Mouse (Mus musculus): ENCODE results near the gene Kntc1. TPM values are rescaled to one million over a fixed set of nuclear protein-coding genes. Genes with fewer than 3 reads are reported as not detected.

Kntc1 gene
- polyA plus RNA-seq, 1 experiment from 2014 or later = 0.92 TPM

DNA sequence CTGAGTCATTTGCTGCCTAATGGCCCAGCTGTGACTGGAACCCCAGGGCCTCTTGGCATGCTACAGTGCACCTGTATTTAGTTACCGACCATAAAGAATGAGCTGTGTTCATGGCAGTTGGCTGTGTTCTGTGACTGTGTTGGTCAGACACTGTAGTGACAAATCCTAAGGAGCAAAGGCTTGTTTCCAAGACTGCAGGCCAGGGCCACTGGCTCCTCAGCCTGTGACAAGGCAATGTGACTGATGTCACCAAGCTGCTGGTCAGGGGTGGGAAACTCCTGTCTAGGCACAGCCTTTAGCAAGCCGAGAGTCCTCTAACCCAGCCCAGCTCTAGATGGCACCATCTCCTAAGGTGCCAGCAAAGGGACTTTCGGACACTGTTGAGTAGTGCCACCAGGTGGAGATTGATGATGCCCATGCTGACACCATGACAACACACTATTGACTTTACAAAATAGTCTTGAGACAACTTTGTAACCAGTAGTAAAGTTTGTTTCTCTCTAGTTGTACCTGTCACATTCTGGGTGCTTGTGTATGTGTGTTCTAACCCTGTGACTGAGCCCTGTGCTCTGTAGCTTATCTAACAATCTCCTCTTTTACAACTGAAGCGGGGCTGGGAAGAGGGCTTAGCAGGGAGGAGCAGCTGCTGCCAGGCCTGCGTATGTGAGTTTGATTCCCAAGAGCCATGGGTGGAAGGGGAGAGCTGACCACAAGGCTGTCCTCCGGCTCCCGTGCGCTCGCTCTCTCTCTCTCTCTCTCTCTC, 71.2 kb downstream of the Kntc1 start:
- ATAC-seq (peak; percentile 48), DNase-seq (ENCODE audit: low spot score) (peak; percentile 39)
- TF ChIP-seq CTCF (IDR thresholded peaks at IDR 0.05) (peak; percentile 65), EP300 (IDR thresholded peaks at IDR 0.05) (no peak)

GRCm38 (mm10) chr5:123821264-123821571, 71.7 kb downstream of the Kntc1 start:
- Histone ChIP-seq H3K27me3 (replicated peaks; ENCODE audit: insufficient read depth, low read length) (no peaks in the 10 kb centered on the region), H3K4me1 (ENCODE audit: insufficient read depth, low read depth, low read length) (no peaks in the 10 kb centered on the region), H3K36me3 (ENCODE audit: insufficient read depth, low read length) (no peaks in the 10 kb centered on the region), H3K27ac (ENCODE audit: low read length) (no peak overlapping the region), H3K9ac (replicated peaks; ENCODE audit: low read depth) (no peak overlapping the region), H3K9me3 (ENCODE audit: low read length) (no peaks in the 10 kb centered on the region), H3K4me3 (ENCODE audit: low read depth, low read length) (no peak overlapping the region), H3K4me2 (replicated peaks; ENCODE audit: low read depth, low read length) (no peak overlapping the region)
- no peak for TF ChIP-seq EP300 (IDR thresholded peaks at IDR 0.05)
- TF ChIP-seq CTCF (IDR thresholded peaks at IDR 0.05) = no peak
- 81% methylated on average over 3 of the region's 3 CpGs for WGBS
- DNase-seq (ENCODE audit: low spot score) (peak; percentile 31), ATAC-seq (no peak)

More for the DNA sequence above, 71.2 kb downstream of the Kntc1 start:
- WGBS = 78% methylated on average over 9 of the region's 9 CpGs
- H3K9ac ChIP-seq (replicated peaks; ENCODE audit: low read depth) = no peak overlapping the region
- H3K9me3 ChIP-seq (ENCODE audit: low read length) = no peaks in the 10 kb centered on the region
- H3K27me3 ChIP-seq (replicated peaks; ENCODE audit: insufficient read depth, low read length) = no peaks in the 10 kb centered on the region
- H3K36me3 ChIP-seq (ENCODE audit: insufficient read depth, low read length) = no peaks in the 10 kb centered on the region
- no peak overlapping the region for H3K4me2 ChIP-seq (replicated peaks; ENCODE audit: low read depth, low read length)
- no peak overlapping the region for H3K4me3 ChIP-seq (ENCODE audit: low read depth, low read length)
- H3K4me1 ChIP-seq (ENCODE audit: insufficient read depth, low read depth, low read length) = no peaks in the 10 kb centered on the region
- peak overlapping the region; percentile 9; the same call in 1 of the 2 replicates for H3K27ac ChIP-seq (ENCODE audit: low read length)

GRCm38 (mm10) chr5:123822706-123823105, 73.2 kb downstream of the Kntc1 start:
- Histone ChIP-seq H3K9ac (replicated peaks; ENCODE audit: low read depth) (no peak overlapping the region), H3K36me3 (ENCODE audit: insufficient read depth, low read length) (no peaks in the 10 kb centered on the region), H3K27ac (ENCODE audit: low read length) (no peak overlapping the region), H3K4me1 (ENCODE audit: insufficient read depth, low read depth, low read length) (no peaks in the 10 kb centered on the region), H3K9me3 (ENCODE audit: low read length) (no peaks in the 10 kb centered on the region), H3K4me2 (replicated peaks; ENCODE audit: low read depth, low read length) (no peak overlapping the region), H3K4me3 (ENCODE audit: low read depth, low read length) (no peak overlapping the region), H3K27me3 (replicated peaks; ENCODE audit: insufficient read depth, low read length) (no peaks in the 10 kb centered on the region)
- ATAC-seq = no peak
- DNase-seq (ENCODE audit: low spot score) = no peak
- 69% methylated on average over 7 of the region's 7 CpGs for WGBS
- TF ChIP-seq CTCF (IDR thresholded peaks at IDR 0.05) (no peak), EP300 (IDR thresholded peaks at IDR 0.05) (no peak)

DNA sequence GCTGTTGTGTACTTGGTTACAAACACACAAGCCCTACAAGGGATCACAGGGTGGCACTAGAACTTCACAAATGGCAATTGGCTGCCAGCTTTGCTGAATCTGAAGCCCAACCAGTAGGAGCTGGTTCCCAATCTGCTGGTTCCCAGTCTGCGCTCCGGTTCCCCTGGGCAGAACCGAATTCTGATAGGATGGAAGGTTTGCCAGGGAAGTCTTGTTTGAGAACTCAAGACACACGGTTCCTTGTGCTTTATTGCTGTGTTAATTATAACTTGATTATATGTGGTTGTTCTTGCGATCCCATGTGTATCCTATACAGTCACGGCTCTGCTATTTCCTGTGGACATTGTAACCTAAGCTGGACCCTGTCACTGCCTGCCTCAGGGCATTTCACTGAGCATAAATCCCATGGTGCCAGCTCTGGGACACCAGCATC, 78.2 kb downstream of the Kntc1 start:
- no peaks in the 10 kb centered on the region for H3K9me3 ChIP-seq (ENCODE audit: low read length)
- no peaks in the 10 kb centered on the region for H3K27me3 ChIP-seq (replicated peaks; ENCODE audit: insufficient read depth, low read length)
- no peak overlapping the region for H3K4me2 ChIP-seq (replicated peaks; ENCODE audit: low read depth, low read length)
- no peak overlapping the region for H3K9ac ChIP-seq (replicated peaks; ENCODE audit: low read depth)
- H3K27ac ChIP-seq (ENCODE audit: low read length) = no peak overlapping the region
- H3K4me1 ChIP-seq (ENCODE audit: insufficient read depth, low read depth, low read length) = no peaks in the 10 kb centered on the region
- TF ChIP-seq CTCF (IDR thresholded peaks at IDR 0.05) (peak; percentile 62), EP300 (IDR thresholded peaks at IDR 0.05) (no peak)
- peak; percentile 43; the same call in 1 of the 2 replicates for ATAC-seq
- H3K36me3 ChIP-seq (ENCODE audit: insufficient read depth, low read length) = no peaks in the 10 kb centered on the region
- WGBS = 71% methylated on average over 6 of the region's 6 CpGs
- H3K4me3 ChIP-seq (ENCODE audit: low read depth, low read length) = no peak overlapping the region
- peak; percentile 30 for DNase-seq (ENCODE audit: low spot score)

DNA sequence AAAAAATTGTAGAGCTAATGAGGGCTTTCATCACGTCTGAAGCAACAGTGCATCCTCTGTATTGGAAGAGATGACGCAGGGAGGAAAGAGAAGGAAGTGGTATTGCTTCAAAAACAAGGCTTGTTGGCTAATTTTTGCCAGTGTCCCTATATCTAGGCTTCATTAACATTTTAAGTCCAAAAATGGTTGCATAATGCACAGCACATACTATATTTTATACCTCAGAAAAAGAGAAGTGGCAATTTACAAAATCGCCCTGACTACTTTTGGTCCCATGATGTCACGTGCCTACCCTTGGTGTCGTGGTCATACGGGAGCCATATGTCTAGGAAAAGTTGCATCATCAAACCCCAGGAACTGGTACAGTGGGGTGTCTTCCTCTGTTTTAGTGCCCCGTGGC, 82.8 kb downstream of the Kntc1 start:
- H3K4me3 ChIP-seq (ENCODE audit: low read depth, low read length) = no peak overlapping the region
- peak; percentile 35 for ATAC-seq
- H3K27ac ChIP-seq (ENCODE audit: low read length) = no peak overlapping the region
- H3K4me2 ChIP-seq (replicated peaks; ENCODE audit: low read depth, low read length) = no peak overlapping the region
- 81% methylated on average over 7 of the region's 7 CpGs for WGBS
- no peaks in the 10 kb centered on the region for H3K27me3 ChIP-seq (replicated peaks; ENCODE audit: insufficient read depth, low read length)
- peak; percentile 64 for DNase-seq (ENCODE audit: low spot score)
- no peak overlapping the region for H3K9ac ChIP-seq (replicated peaks; ENCODE audit: low read depth)
- TF ChIP-seq EP300 (IDR thresholded peaks at IDR 0.05) (peak; percentile 64; the same call in 1 of the 2 replicates), CTCF (IDR thresholded peaks at IDR 0.05) (no peak)
- H3K4me1 ChIP-seq (ENCODE audit: insufficient read depth, low read depth, low read length) = no peaks in the 10 kb centered on the region
- H3K9me3 ChIP-seq (ENCODE audit: low read length) = no peaks in the 10 kb centered on the region
- H3K36me3 ChIP-seq (ENCODE audit: insufficient read depth, low read length) = no peaks in the 10 kb centered on the region

DNA sequence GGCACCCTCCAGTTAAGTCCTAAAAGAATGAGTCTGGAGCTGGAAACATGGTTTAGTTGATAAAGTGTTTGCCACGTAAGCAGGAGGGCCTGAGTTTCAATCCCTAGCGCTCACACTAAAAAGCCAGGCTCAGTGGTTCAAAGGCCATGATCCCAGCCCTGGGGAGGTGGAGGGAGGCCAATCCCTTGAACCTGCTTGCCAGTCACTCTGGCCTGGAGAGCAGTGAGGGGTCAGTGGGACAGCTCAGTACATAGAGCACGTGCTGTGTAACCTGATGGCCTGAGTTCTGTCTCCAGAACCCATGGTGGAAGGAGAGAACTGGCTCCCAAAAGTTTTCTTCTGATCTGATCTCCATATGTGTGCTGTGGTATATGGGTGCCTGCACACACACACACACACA, 85.3 kb downstream of the Kntc1 start:
- no peaks in the 10 kb centered on the region for H3K27me3 ChIP-seq (replicated peaks; ENCODE audit: insufficient read depth, low read length)
- H3K27ac ChIP-seq (ENCODE audit: low read length) = no peak overlapping the region
- TF ChIP-seq CTCF (IDR thresholded peaks at IDR 0.05) = no peak
- no peak for TF ChIP-seq EP300 (IDR thresholded peaks at IDR 0.05)
- no peak overlapping the region for H3K4me3 ChIP-seq (ENCODE audit: low read depth, low read length)
- H3K4me2 ChIP-seq (replicated peaks; ENCODE audit: low read depth, low read length) = no peak overlapping the region
- no peak for DNase-seq (ENCODE audit: low spot score)
- H3K36me3 ChIP-seq (ENCODE audit: insufficient read depth, low read length) = no peaks in the 10 kb centered on the region
- H3K9me3 ChIP-seq (ENCODE audit: low read length) = no peaks in the 10 kb centered on the region
- WGBS = 77% methylated on average over 3 of the region's 3 CpGs
- H3K9ac ChIP-seq (replicated peaks; ENCODE audit: low read depth) = no peak overlapping the region
- no peaks in the 10 kb centered on the region for H3K4me1 ChIP-seq (ENCODE audit: insufficient read depth, low read depth, low read length)
- ATAC-seq = no peak

Data from lung, postnatal 0 days (tissue).